Mouse (Mus musculus) heart, embryonic 12.5 days (tissue): ENCODE data around the gene Pcdh15. TPM values are rescaled to one million over a fixed set of nuclear protein-coding genes. Genes with fewer than 3 reads are reported as not detected.
A peak's percentile ranks its signal among the peaks of the same experiment; 100 is the strongest.

Experiments used
- ATAC-seq: fragments of 200-750 bp; cut with Nextera tagmentation; 2 replicates; pipeline ENCODE4 v1.8.0; 2017; ENCODE audit warnings: moderate TSS enrichment, moderate library complexity; ENCODE audit not compliant: insufficient number of reproducible peaks, low FRiP score
- H3K27ac ChIP-seq: fragments of 300-500 bp; sonication (generic); 2 replicates; pipeline ENCODE4 v1.5.1; 2016; ENCODE audit warnings: mild to moderate bottlenecking, moderate library complexity; ENCODE audit not compliant: poor library complexity, severe bottlenecking
- H3K27me3 ChIP-seq: fragments of 300-500 bp; sonication (generic); replicated peaks from 2 replicates; pipeline ENCODE4 v1.6.1; 2016; ENCODE audit warnings: mild to moderate bottlenecking, moderate library complexity
- H3K36me3 ChIP-seq: fragments of 300-500 bp; sonication (generic); 2 replicates; pipeline ENCODE4 v1.6.1; 2016; ENCODE audit warnings: mild to moderate bottlenecking, moderate library complexity
- H3K4me1 ChIP-seq: fragments of 300-500 bp; sonication (generic); replicated peaks from 2 replicates; pipeline ENCODE4 v1.6.1; 2016; ENCODE audit warnings: mild to moderate bottlenecking
- H3K4me2 ChIP-seq: fragments of 300-500 bp; sonication (generic); 2 replicates; pipeline ENCODE4 v1.6.1; 2016; ENCODE audit warnings: mild to moderate bottlenecking, moderate library complexity
- H3K4me3 ChIP-seq: fragments of 300-500 bp; sonication (generic); 2 replicates; pipeline ENCODE4 v1.5.1; 2016; ENCODE audit warnings: mild to moderate bottlenecking
- H3K9ac ChIP-seq: fragments of 300-500 bp; sonication (generic); 2 replicates; pipeline ENCODE4 v1.6.1; 2016; ENCODE audit warnings: mild to moderate bottlenecking, moderate library complexity
- H3K9me3 ChIP-seq: fragments of 300-500 bp; sonication (generic); replicated peaks from 2 replicates; pipeline ENCODE4 v1.6.1; 2016; ENCODE audit warnings: mild to moderate bottlenecking, moderate library complexity
- WGBS: fragments of 180-500 bp; shearing (Covaris S2); methylation state at CpG from one replicate; pipeline ENCODE4 v1.1.7; 2016; 5-methylcytosine and 5-hydroxymethylcytosine counted together
- polyA plus RNA-seq: library from polyadenylated mRNA; unstranded; fragments of >200 nt; fragmentation: Nextera tagmentation; extraction: Ambion mirVana; gene quantifications from 2 replicates; pipeline ENCODE4 v1.2.1, GENCODE M21; 2016

Gene Pcdh15
- polyA plus RNA-seq, 1 experiment from 2014 or later, result 0.47 TPM

GRCm38 (mm10) chr10:73899165-73899564 is 800.0 kb downstream of the Pcdh15 start:
- Histone ChIP-seq H3K27me3 (no peaks in the 10 kb centered on the region), H3K4me1 (no peaks in the 10 kb centered on the region), H3K36me3 (no peaks in the 10 kb centered on the region), H3K27ac (no peak overlapping the region), H3K4me2 (no peak overlapping the region), H3K9me3 (no peaks in the 10 kb centered on the region), H3K9ac (no peak overlapping the region), H3K4me3 (no peak overlapping the region)
- ATAC-seq, result no peak
- WGBS, result 76% methylated on average over 3 of the region's 3 CpGs

- H3K4me1 ChIP-seq, result no peaks in the 10 kb centered on the region
- no peaks in the 10 kb centered on the region for H3K27me3 ChIP-seq
- no peaks in the 10 kb centered on the region for H3K36me3 ChIP-seq
- no peak for ATAC-seq
- no peak overlapping the region for H3K4me2 ChIP-seq
- no peak overlapping the region for H3K9ac ChIP-seq
- no peak overlapping the region for H3K27ac ChIP-seq
- 59% methylated on average over 1 of the region's 1 CpGs for WGBS
- no peaks in the 10 kb centered on the region for H3K9me3 ChIP-seq
- H3K4me3 ChIP-seq, result no peak overlapping the region
Observed at GRCm38 (mm10) chr10:73907626-73908025, 808.5 kb downstream of the Pcdh15 start.

GRCm38 (mm10) chr10:73908568-73908967 is 809.4 kb downstream of the Pcdh15 start:
- no peak for ATAC-seq
- Histone ChIP-seq H3K27me3 (no peaks in the 10 kb centered on the region), H3K36me3 (no peaks in the 10 kb centered on the region), H3K27ac (no peak overlapping the region), H3K9me3 (no peaks in the 10 kb centered on the region), H3K4me2 (no peak overlapping the region), H3K4me1 (no peaks in the 10 kb centered on the region), H3K4me3 (no peak overlapping the region), H3K9ac (no peak overlapping the region)
- 57% methylated on average over 1 of the region's 1 CpGs for WGBS

- ATAC-seq, result no peak
- Histone ChIP-seq H3K4me3 (no peak overlapping the region), H3K4me2 (no peak overlapping the region), H3K27ac (no peak overlapping the region), H3K9ac (no peak overlapping the region), H3K4me1 (no peaks in the 10 kb centered on the region), H3K9me3 (no peaks in the 10 kb centered on the region), H3K27me3 (no peaks in the 10 kb centered on the region), H3K36me3 (no peaks in the 10 kb centered on the region)
- WGBS, result 55% methylated on average over 4 of the region's 4 CpGs
Observed at GRCm38 (mm10) chr10:73915170-73915569, 816.0 kb downstream of the Pcdh15 start.

- Histone ChIP-seq H3K36me3 (no peaks in the 10 kb centered on the region), H3K9ac (no peak overlapping the region), H3K4me2 (no peak overlapping the region), H3K4me3 (no peak overlapping the region), H3K27ac (no peak overlapping the region), H3K9me3 (no peaks in the 10 kb centered on the region), H3K4me1 (no peaks in the 10 kb centered on the region), H3K27me3 (no peaks in the 10 kb centered on the region)
- ATAC-seq, result no peak
- 57% methylated on average over 3 of the region's 3 CpGs for WGBS
Observed at GRCm38 (mm10) chr10:73921579-73921978, 822.4 kb downstream of the Pcdh15 start.

GRCm38 (mm10) chr10:73928672-73929071 is 829.5 kb downstream of the Pcdh15 start:
- no peak overlapping the region for H3K9ac ChIP-seq
- no peaks in the 10 kb centered on the region for H3K36me3 ChIP-seq
- no peak overlapping the region for H3K4me2 ChIP-seq
- no peak overlapping the region for H3K27ac ChIP-seq
- 72% methylated on average over 1 of the region's 1 CpGs for WGBS
- H3K27me3 ChIP-seq, result no peaks in the 10 kb centered on the region
- H3K9me3 ChIP-seq, result no peaks in the 10 kb centered on the region
- H3K4me3 ChIP-seq, result no peak overlapping the region
- ATAC-seq, result no peak
- H3K4me1 ChIP-seq, result no peaks in the 10 kb centered on the region

GRCm38 (mm10) chr10:73929718-73930117 is 830.6 kb downstream of the Pcdh15 start:
- Histone ChIP-seq H3K9me3 (no peaks in the 10 kb centered on the region), H3K9ac (no peak overlapping the region), H3K27ac (no peak overlapping the region), H3K36me3 (no peaks in the 10 kb centered on the region), H3K4me2 (no peak overlapping the region), H3K4me1 (no peaks in the 10 kb centered on the region), H3K27me3 (no peaks in the 10 kb centered on the region), H3K4me3 (no peak overlapping the region)
- 60% methylated on average over 5 of the region's 5 CpGs for WGBS
- no peak for ATAC-seq

- Histone ChIP-seq H3K9me3 (no peaks in the 10 kb centered on the region), H3K4me3 (no peak overlapping the region), H3K4me2 (no peak overlapping the region), H3K36me3 (no peaks in the 10 kb centered on the region), H3K9ac (no peak overlapping the region), H3K4me1 (no peaks in the 10 kb centered on the region), H3K27me3 (no peaks in the 10 kb centered on the region), H3K27ac (no peak overlapping the region)
- peak; percentile 25; the same call in 1 of the 2 replicates for ATAC-seq
Observed at GRCm38 (mm10) chr10:73931185-73931584, 832.0 kb downstream of the Pcdh15 start.

GRCm38 (mm10) chr10:73931996-73932679 is 833.0 kb downstream of the Pcdh15 start:
- no peaks in the 10 kb centered on the region for H3K4me1 ChIP-seq
- ATAC-seq, result no peak
- WGBS, result 84% methylated on average over 4 of the region's 4 CpGs
- no peak overlapping the region for H3K27ac ChIP-seq
- no peak overlapping the region for H3K4me2 ChIP-seq
- H3K27me3 ChIP-seq, result no peaks in the 10 kb centered on the region
- H3K36me3 ChIP-seq, result no peaks in the 10 kb centered on the region
- no peak overlapping the region for H3K9ac ChIP-seq
- no peaks in the 10 kb centered on the region for H3K9me3 ChIP-seq
- no peak overlapping the region for H3K4me3 ChIP-seq

- H3K4me3 ChIP-seq, result no peak overlapping the region
- H3K27ac ChIP-seq, result no peak overlapping the region
- no peaks in the 10 kb centered on the region for H3K36me3 ChIP-seq
- H3K4me2 ChIP-seq, result no peak overlapping the region
- no peak overlapping the region for H3K9ac ChIP-seq
- 62% methylated on average over 5 of the region's 5 CpGs for WGBS
- H3K4me1 ChIP-seq, result no peaks in the 10 kb centered on the region
- H3K9me3 ChIP-seq, result no peaks in the 10 kb centered on the region
- no peak for ATAC-seq
- H3K27me3 ChIP-seq, result no peaks in the 10 kb centered on the region
Observed at GRCm38 (mm10) chr10:73936121-73936520, 837.0 kb downstream of the Pcdh15 start.

GRCm38 (mm10) chr10:73938989-73939388 is 839.8 kb downstream of the Pcdh15 start:
- Histone ChIP-seq H3K27ac (no peak overlapping the region), H3K4me3 (no peak overlapping the region), H3K36me3 (no peaks in the 10 kb centered on the region), H3K27me3 (no peaks in the 10 kb centered on the region), H3K9me3 (no peaks in the 10 kb centered on the region), H3K9ac (no peak overlapping the region), H3K4me2 (no peak overlapping the region), H3K4me1 (no peaks in the 10 kb centered on the region)
- ATAC-seq, result no peak
- 74% methylated on average over 3 of the region's 3 CpGs for WGBS

GRCm38 (mm10) chr10:73947799-73948198 is 848.7 kb downstream of the Pcdh15 start:
- Histone ChIP-seq H3K4me3 (no peak overlapping the region), H3K9ac (no peak overlapping the region), H3K4me1 (no peaks in the 10 kb centered on the region), H3K27me3 (no peaks in the 10 kb centered on the region), H3K27ac (no peak overlapping the region), H3K36me3 (no peaks in the 10 kb centered on the region), H3K4me2 (no peak overlapping the region), H3K9me3 (no peaks in the 10 kb centered on the region)
- WGBS, result 58% methylated on average over 2 of the region's 2 CpGs
- no peak for ATAC-seq
